Mouse (Mus musculus) CD4-positive naive resting alpha-beta T cell, adult 57 days (primary cell): ENCODE measurements around the gene Arg1. TPM values are rescaled to one million over a fixed set of nuclear protein-coding genes. Genes with fewer than 3 reads are reported as not detected.

Source experiments
- total RNA-seq: library from RNA; stranded (reverse); gene quantifications from one replicate; pipeline ENCODE4 v1.2.4, GENCODE M21; 2023

Arg1 gene
- not detected for total RNA-seq

GRCm38 (mm10) chr10:24926962-24927720 lies at the start of gene Arg1:
Arg1 (minus strand) TSS chr10:24927484.

DNA sequence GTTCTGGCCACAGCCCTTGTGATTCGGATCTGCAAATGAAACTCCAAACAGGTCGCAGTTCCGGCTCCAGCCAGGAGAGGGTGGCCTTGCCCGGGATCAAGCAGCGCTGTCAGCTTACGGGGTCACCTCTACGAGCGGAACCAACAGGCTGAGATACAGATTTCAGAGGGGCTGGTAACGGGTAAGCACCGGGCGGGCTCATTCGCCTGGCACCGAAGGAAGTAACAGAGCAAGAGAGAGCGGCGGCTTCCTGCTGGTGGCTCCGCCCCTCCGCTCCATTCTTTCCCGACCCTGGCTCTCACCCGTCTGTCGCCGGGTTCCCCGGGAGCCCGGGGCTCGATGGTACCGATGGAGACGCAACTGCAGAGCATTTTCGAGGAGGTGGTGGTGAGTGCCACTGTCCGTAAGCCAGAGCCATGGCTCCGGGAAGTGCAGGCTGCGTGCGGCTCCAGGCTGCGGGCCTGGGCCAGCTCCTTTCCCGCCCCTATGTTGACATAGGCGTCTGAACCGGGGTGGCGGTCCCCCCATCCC lies 57.5 kb downstream of the Arg1 start, which contains the start of gene Med23:
TSS of gene Med23 (plus strand) at position 227 of the 531 bp plus-strand sequence.

Other genes with a start within 250 kb of the Arg1 start
- gene Enpp1, start 215.3 kb downstream of the Arg1 start, total RNA-seq, result 9.6 TPM
- gene Enpp3, start 84.7 kb downstream of the Arg1 start, total RNA-seq, result not detected
- gene Med23, start 57.5 kb downstream of the Arg1 start, total RNA-seq, result 38.5 TPM